Mouse (Mus musculus) lung, postnatal 0 days (tissue): Measurements from ENCODE around the gene Oxt.

Source experiments
- CTCF ChIP-seq: IDR thresholded peaks from 2 replicates; pipeline ENCODE4 v1.5.1; 2016; ENCODE audit warnings: antibody characterized with exemption, mild to moderate bottlenecking
- EP300 ChIP-seq: IDR thresholded peaks from 2 replicates; pipeline ENCODE4 v1.6.1; 2016; ENCODE audit warnings: antibody characterized with exemption, mild to moderate bottlenecking, control low read depth

- TF ChIP-seq CTCF (no peak), EP300 (no peak)
Measured at GRCm38 (mm10) chr2:130564063-130564462, 11.9 kb upstream of the Oxt start.
